Mouse (Mus musculus) kidney, embryonic 14.5 days (tissue): ENCODE measurements around the gene Gm10912. TPM values are rescaled to one million over a fixed set of nuclear protein-coding genes. Genes with fewer than 3 reads are reported as not detected.

ENCODE experiments used
- ATAC-seq: fragments of 200-750 bp; cut with Nextera tagmentation; 2 replicates; pipeline ENCODE4 v1.8.0; 2017; ENCODE audit warnings: moderate number of reproducible peaks, mild to moderate bottlenecking, moderate TSS enrichment, moderate library complexity; ENCODE audit not compliant: low FRiP score, low TSS enrichment
- H3K27ac ChIP-seq: fragments of 300-500 bp; sonication (generic); 2 replicates; pipeline ENCODE4 v1.5.1; 2014; ENCODE audit warnings: low read depth, mild to moderate bottlenecking, low read length, moderate library complexity, mixed read lengths
- H3K27me3 ChIP-seq: fragments of 300-500 bp; sonication (generic); 2 replicates; pipeline ENCODE4 v1.6.1; 2014; ENCODE audit warnings: mild to moderate bottlenecking, low read length; ENCODE audit not compliant: control insufficient read depth, insufficient read depth
- H3K36me3 ChIP-seq: fragments of 300-500 bp; sonication (generic); 2 replicates; pipeline ENCODE4 v1.6.1; 2014; ENCODE audit warnings: low read length, mixed read lengths; ENCODE audit not compliant: control insufficient read depth, insufficient read depth
- H3K4me1 ChIP-seq: fragments of 300-500 bp; sonication (generic); 2 replicates; pipeline ENCODE4 v1.6.1; 2014; ENCODE audit warnings: low read length, mixed read lengths; ENCODE audit not compliant: control insufficient read depth, insufficient read depth
- H3K4me2 ChIP-seq: fragments of 300-500 bp; sonication (generic); replicated peaks from 2 replicates; pipeline ENCODE4 v1.6.1; 2014; ENCODE audit warnings: low read depth, mild to moderate bottlenecking, low read length
- H3K4me3 ChIP-seq: fragments of 300-500 bp; sonication (generic); 2 replicates; pipeline ENCODE4 v1.5.1; 2014; ENCODE audit warnings: mild to moderate bottlenecking, low read length
- H3K9ac ChIP-seq: fragments of 300-500 bp; sonication (generic); 2 replicates; pipeline ENCODE4 v1.6.1; 2014; ENCODE audit warnings: low read depth, mild to moderate bottlenecking, low read length, moderate library complexity
- H3K9me3 ChIP-seq: fragments of 300-500 bp; sonication (generic); 2 replicates; pipeline ENCODE4 v1.6.1; 2016; ENCODE audit warnings: low read length; ENCODE audit not compliant: control insufficient read depth
- WGBS: fragments of 180-500 bp; shearing (Covaris S2); extraction: QIAGEN DNeasy Blood & Tissue Kit; methylation state at CpG from one replicate; pipeline ENCODE4 v1.1.7; 2014; 5-methylcytosine and 5-hydroxymethylcytosine counted together
- polyA plus RNA-seq: library from polyadenylated mRNA; unstranded; fragments of >200 nt; fragmentation: Nextera tagmentation; extraction: Ambion mirVana; gene quantifications from 2 replicates; pipeline ENCODE4 v1.2.1, GENCODE M21; 2014

The Gm10912 gene
- polyA plus RNA-seq, 1 experiment from 2014 or later: not detected

DNA sequence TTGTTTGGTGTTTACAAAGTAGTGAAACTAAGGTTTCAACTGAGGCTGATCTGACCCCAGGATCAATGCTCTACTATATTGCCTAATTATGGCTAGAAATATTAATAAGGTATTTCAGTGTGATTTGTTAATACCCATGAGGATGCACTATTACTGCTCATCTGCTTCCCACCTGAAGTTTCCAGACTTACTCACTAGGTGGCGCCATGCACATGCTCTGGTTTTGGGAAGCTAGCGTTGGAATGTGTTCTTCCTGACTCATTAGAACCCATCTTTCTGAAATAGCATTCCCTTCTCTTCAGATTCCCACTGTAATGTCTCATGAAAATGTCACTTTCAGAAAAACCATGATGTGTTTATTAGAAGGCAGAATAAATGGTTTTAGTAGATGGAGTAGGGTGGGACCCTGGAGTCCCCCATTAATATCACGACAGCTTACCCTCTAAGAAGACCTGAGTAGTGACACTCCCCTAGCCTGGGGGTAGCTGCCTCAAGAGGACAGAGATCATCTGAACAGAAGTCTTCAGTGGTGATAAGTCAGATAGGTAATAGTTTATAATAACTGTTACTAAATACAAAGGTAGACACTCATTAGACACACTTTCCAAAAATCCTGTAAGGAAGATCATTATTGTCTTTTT is 30.7 kb upstream of the Gm10912 start:
- Histone ChIP-seq H3K9me3 (no peaks in the 10 kb centered on the region), H3K4me2 (no peak overlapping the region), H3K4me1 (peaks cover 1% of the 10 kb centered on the region; the same call in 1 of the 2 replicates), H3K27ac (no peak overlapping the region), H3K36me3 (peaks cover 37% of the 10 kb centered on the region), H3K4me3 (no peak overlapping the region), H3K27me3 (no peaks in the 10 kb centered on the region), H3K9ac (no peak overlapping the region)
- WGBS: 33% methylated on average over 3 of the region's 3 CpGs
- ATAC-seq: peak; percentile 39; the same call in 1 of the 2 replicates

DNA sequence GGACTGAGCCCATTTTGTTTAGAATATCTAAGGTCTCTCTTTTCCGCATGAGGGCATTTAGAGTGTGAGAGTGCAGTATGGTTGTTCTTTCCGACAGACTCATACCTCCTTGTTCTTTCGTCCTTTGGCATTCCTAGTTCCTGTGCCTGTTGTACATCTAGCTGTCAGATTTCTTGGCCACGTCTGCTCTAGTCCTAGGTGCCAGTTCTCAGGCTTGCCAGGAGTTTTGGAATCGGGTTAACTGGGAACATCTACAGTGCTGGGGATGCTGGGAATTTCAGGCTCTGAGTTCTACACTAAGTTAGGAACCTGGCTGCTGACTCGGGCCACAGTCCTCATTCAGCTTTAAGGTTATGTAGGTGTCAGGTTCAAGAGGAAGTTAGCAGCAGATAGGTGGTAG is 30.0 kb upstream of the Gm10912 start:
- no peak for ATAC-seq

DNA sequence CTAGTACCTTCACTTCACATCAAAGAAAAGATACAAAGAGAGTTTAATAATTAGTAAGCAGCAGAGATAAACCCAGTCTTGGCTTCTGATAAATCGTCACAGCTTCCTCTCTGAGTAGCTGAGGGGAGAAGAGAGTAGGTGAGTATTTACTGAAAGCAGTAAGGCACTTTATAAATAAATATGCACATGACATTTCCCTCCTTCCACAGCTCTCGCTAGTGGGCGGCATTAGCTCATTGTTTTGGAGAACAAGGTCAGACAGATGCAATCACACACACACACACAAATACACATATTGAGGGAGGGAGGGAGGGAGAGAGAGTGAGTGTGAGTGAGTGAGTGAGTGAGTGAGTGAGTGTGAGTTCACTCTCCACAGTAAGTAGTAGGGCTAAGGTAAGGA is 29.3 kb upstream of the Gm10912 start:
- no peaks in the 10 kb centered on the region for H3K9me3 ChIP-seq
- WGBS: 77% methylated on average over 3 of the region's 3 CpGs
- no peak overlapping the region for H3K27ac ChIP-seq
- peaks cover 37% of the 10 kb centered on the region for H3K36me3 ChIP-seq
- ATAC-seq: no peak
- H3K27me3 ChIP-seq: no peaks in the 10 kb centered on the region
- no peaks in the 10 kb centered on the region for H3K4me1 ChIP-seq
- H3K4me3 ChIP-seq: no peak overlapping the region
- no peak overlapping the region for H3K4me2 ChIP-seq
- H3K9ac ChIP-seq: no peak overlapping the region

More for the DNA sequence above, 30.0 kb upstream of the Gm10912 start:
- Histone ChIP-seq H3K4me1 (no peaks in the 10 kb centered on the region), H3K36me3 (peaks cover 37% of the 10 kb centered on the region), H3K27me3 (no peaks in the 10 kb centered on the region), H3K9ac (no peak overlapping the region), H3K9me3 (no peaks in the 10 kb centered on the region), H3K4me2 (no peak overlapping the region), H3K4me3 (no peak overlapping the region), H3K27ac (no peak overlapping the region)
- WGBS: 89% methylated on average over 6 of the region's 6 CpGs

DNA sequence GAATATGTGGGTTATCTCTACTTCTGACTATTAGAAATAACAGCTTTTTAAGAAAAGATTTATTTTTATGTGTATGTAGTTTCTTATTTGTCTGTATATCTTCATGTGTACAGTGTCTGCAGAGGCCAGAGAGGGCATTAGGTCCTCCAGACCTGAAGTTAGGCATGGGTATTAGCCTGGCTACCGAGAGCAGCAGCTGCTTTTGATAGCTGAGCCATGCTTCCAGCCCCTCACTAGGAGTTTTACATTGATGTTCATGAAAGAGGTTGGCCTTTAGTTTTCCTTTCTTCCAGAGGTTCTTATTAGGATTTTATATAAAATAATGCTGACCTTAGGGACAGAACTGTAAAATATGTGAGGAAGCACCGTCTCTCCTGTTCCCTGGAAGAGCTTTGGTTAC is 27.4 kb upstream of the Gm10912 start:
- Histone ChIP-seq H3K9ac (no peak overlapping the region), H3K9me3 (no peaks in the 10 kb centered on the region), H3K4me1 (no peaks in the 10 kb centered on the region), H3K36me3 (peaks cover 37% of the 10 kb centered on the region), H3K27me3 (no peaks in the 10 kb centered on the region), H3K4me3 (no peak overlapping the region), H3K4me2 (no peak overlapping the region), H3K27ac (no peak overlapping the region)
- 73% methylated on average over 2 of the region's 2 CpGs for WGBS
- no peak for ATAC-seq

DNA sequence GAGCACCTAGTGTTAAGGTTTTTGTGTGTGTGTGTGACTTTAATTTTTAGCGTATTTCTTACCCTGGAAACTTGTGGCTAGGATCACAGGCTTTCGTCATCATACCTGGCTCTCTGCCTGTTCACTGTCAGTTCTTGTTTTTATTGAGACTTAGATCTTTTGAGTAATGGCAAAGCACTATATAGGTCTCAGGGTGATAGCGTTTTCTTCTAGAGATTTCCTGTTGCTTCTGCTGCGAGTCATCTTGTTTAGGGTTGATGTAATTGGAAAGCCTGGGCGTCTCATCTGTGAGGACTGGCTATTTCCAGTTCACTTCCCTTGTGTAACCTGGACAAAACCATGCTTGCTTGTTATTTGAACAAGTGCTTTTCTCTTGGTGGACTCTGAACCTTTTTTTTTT is 24.0 kb upstream of the Gm10912 start:
- Histone ChIP-seq H3K36me3 (peaks cover 26% of the 10 kb centered on the region), H3K4me1 (no peaks in the 10 kb centered on the region), H3K9me3 (no peaks in the 10 kb centered on the region), H3K4me2 (no peak overlapping the region), H3K27me3 (no peaks in the 10 kb centered on the region), H3K27ac (no peak overlapping the region), H3K4me3 (no peak overlapping the region), H3K9ac (no peak overlapping the region)
- ATAC-seq: no peak
- 70% methylated on average over 5 of the region's 5 CpGs for WGBS

DNA sequence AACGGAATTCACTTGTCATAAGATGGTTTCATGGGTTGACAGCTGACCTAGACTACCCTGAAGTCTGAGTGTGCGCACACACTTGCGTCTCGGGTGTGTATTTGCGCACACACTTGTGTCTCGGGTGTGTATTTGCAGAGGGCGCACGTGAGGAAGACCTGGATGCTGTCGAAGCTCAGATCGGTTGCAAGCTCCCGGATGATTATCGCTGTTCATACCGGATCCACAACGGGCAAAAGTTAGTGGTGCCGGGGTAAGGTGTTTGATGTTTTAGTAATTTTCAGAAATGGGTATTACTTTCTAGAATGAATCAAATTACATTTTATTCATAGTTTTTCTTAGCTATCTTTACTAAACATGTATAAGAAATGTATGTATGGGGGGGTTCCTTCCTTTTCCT is 22.9 kb upstream of the Gm10912 start:
- 95% methylated on average over 15 of the region's 15 CpGs for WGBS
- peaks cover 16% of the 10 kb centered on the region for H3K36me3 ChIP-seq
- no peak overlapping the region for H3K27ac ChIP-seq
- no peak overlapping the region for H3K4me2 ChIP-seq
- H3K9ac ChIP-seq: no peak overlapping the region
- H3K4me3 ChIP-seq: no peak overlapping the region
- no peaks in the 10 kb centered on the region for H3K9me3 ChIP-seq
- H3K4me1 ChIP-seq: no peaks in the 10 kb centered on the region
- no peaks in the 10 kb centered on the region for H3K27me3 ChIP-seq
- ATAC-seq: no peak

DNA sequence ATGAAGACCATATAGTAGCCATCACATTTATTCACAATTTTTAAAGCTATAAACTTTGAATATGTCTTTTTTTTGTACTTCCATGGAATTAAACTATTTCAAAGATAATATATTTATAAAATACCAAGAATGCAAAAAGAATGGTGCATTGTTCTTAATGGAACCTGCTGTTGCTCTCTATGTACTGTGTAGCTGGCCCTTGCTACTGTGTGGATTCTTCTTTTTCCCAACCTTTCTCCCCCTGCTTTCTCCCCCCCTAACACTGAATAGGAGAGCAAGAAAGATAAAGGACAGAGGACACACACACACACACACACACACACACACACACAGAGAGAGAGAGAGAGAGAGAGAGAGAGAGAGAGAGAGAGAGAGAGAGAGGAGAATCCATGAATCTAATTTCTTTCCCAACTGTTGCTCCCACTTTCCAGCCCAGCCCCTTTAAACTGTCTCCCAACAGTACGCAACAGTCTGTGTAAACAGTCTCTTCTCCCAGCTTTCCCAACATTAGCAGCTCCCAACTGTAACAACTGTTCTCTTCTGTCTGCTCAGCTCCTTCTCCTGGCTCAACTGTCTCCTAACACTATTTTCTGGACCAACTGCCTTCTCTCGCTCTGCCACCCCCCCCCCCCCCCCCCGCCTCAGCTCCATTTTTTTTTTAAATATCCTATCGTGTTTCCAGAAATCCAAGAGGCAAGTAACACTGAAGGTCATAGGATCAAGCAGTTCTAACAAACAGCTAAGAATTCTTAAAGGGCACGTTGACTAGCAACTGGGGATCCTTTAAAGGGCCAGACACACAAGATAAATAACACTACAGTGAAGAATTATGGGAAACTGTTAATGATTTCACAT is 21.8 kb upstream of the Gm10912 start:
- Histone ChIP-seq H3K4me1 (no peaks in the 10 kb centered on the region), H3K27me3 (no peaks in the 10 kb centered on the region), H3K36me3 (peaks cover 18% of the 10 kb centered on the region), H3K9ac (no peak overlapping the region), H3K4me2 (no peak overlapping the region), H3K9me3 (no peaks in the 10 kb centered on the region), H3K4me3 (no peak overlapping the region), H3K27ac (no peak overlapping the region; the same call in 1 of the 2 replicates)
- 24% methylated on average over 4 of the region's 5 CpGs for WGBS
- no peak for ATAC-seq

DNA sequence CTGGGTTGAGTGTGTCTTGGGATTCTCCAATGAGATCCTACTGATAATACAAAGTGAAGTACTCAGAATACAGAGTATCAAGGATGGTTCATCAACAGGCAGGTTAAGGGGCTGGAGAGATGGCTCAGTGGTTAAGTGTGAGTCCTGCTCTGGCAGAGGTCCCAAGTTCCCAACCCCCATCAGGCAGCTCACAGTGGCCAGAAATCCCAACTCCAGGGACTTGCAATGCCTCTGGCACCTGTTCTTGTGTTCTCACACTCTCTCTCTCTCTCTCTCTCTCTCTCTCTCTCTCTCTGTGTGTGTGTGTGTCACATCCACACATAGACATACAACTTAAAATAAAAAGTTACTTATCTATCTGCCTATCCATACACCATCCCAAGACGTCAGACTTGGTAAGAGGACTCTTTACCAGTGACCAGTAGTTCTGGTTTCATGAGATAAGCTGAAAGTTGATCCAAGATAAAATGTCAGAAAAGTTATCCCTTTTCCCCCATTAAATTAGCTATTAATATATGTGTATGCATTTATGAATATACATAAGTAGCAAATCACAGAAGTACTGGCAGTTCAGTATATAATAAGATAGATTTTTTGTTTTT is 21.0 kb upstream of the Gm10912 start:
- WGBS: 78% methylated on average over 1 of the region's 1 CpGs
- no peak overlapping the region for H3K27ac ChIP-seq
- peaks cover 15% of the 10 kb centered on the region for H3K36me3 ChIP-seq
- H3K27me3 ChIP-seq: no peaks in the 10 kb centered on the region
- no peaks in the 10 kb centered on the region for H3K9me3 ChIP-seq
- H3K4me3 ChIP-seq: no peak overlapping the region
- H3K4me2 ChIP-seq: no peak overlapping the region
- no peaks in the 10 kb centered on the region for H3K4me1 ChIP-seq
- ATAC-seq: no peak
- H3K9ac ChIP-seq: no peak overlapping the region

DNA sequence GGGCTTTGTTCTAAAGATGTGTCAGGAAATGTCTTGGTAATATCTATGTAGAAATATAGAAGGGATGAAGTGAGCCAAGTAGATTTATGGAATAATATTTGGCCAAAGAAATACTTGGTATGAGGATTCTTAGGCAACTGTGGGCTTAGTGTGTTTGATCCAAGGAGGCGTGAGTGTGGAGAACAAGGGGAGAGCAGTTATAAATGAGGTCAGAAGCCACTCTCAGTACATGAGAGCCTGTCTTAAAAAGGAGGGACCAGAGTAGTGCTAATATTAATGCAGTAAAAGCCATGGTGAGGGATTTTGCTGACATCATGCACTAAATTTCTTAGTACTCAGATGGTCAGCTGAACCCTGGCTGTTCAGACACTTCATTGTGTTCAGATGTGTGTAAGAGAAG is 7.2 kb upstream of the Gm10912 start:
- H3K4me1 ChIP-seq: no peaks in the 10 kb centered on the region
- H3K27me3 ChIP-seq: no peaks in the 10 kb centered on the region
- peaks cover 35% of the 10 kb centered on the region for H3K36me3 ChIP-seq
- no peak overlapping the region for H3K9ac ChIP-seq
- ATAC-seq: no peak
- no peaks in the 10 kb centered on the region for H3K9me3 ChIP-seq
- 90% methylated on average over 1 of the region's 1 CpGs for whole genome bisulfite sequencing
- H3K4me3 ChIP-seq: no peak overlapping the region
- no peak overlapping the region for H3K27ac ChIP-seq
- no peak overlapping the region for H3K4me2 ChIP-seq
